Mouse (Mus musculus): ENCODE results near the gene Ncl. TPM values are rescaled to one million over a fixed set of nuclear protein-coding genes. Genes with fewer than 3 reads are reported as not detected.
A peak's percentile ranks its signal among the peaks of the same experiment; 100 is the strongest.

Ncl gene
- total and polyA plus RNA-seq, 3 experiments = 387 to 2,262 (median 1,241) TPM

DNA sequence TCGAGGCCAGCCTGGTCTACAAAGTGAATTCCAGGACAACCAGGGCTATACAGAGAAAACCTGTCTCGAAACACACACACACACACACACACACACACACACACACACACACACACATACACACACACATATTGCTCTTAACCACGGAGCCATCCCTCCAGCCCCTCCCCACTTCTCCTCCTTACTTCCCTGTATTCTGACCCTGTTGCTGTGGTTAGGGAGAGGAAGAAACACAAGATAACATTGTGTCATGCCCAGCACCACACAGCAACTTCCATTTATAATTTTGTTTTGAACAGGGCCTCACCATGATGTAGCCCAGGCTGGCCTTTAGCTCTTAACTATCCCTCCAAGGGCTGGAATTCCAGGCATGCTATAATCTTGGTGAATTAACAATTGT lies 40.1 kb upstream of the Ncl start:
- H3K27me3 ChIP-seq (ENCODE audit: insufficient read depth, low read length) = peaks cover 3% of the 10 kb centered on the region; the same call in 1 of the 2 replicates
- H3K9me3 ChIP-seq (replicated peaks) = no peaks in the 10 kb centered on the region
- no peak overlapping the region for H3K4me3 ChIP-seq (ENCODE audit: low read depth, low read length)
- TF ChIP-seq GATA2 (IDR thresholded peaks at IDR 0.05; ENCODE audit: borderline replicate concordance, low read depth, low read length) (no peak), GATA1 (IDR thresholded peaks at IDR 0.05; ENCODE audit: borderline replicate concordance, low read length) (no peak), TAL1 (conservative IDR thresholded peaks at IDR 0.05; ENCODE audit: low read depth, low read length) (no peak), CTCF (IDR thresholded peaks at IDR 0.05; ENCODE audit: low read depth, low read length) (no peak), POLR2AphosphoS5 (IDR thresholded peaks at IDR 0.05; ENCODE audit: insufficient replicate concordance, low read depth, low read length) (no peak)
- DNase-seq (ENCODE audit: low spot score) (peak; percentile 26), ATAC-seq (ENCODE audit: extremely low read depth, insufficient number of reproducible peaks, low FRiP score, poor library complexity, severe bottlenecking) (no peak)
- no peaks in the 10 kb centered on the region for H3K36me3 ChIP-seq (replicated peaks)
- peaks cover 35% of the 10 kb centered on the region for H3K4me1 ChIP-seq (ENCODE audit: insufficient read depth, low read depth, low read length)

- no peak for ATAC-seq (ENCODE audit: extremely low read depth, insufficient number of reproducible peaks, low FRiP score, poor library complexity, severe bottlenecking)
- no peak for DNase-seq (ENCODE audit: low spot score)
- peaks cover 38% of the 10 kb centered on the region for H3K4me1 ChIP-seq (ENCODE audit: insufficient read depth, low read depth, low read length)
- no peaks in the 10 kb centered on the region for H3K36me3 ChIP-seq (replicated peaks)
- H3K9me3 ChIP-seq (replicated peaks) = no peaks in the 10 kb centered on the region
- no peak overlapping the region for H3K4me3 ChIP-seq (ENCODE audit: low read depth, low read length)
- peaks cover 2% of the 10 kb centered on the region; the same call in 1 of the 2 replicates for H3K27me3 ChIP-seq (ENCODE audit: insufficient read depth, low read length)
- TF ChIP-seq POLR2AphosphoS5 (IDR thresholded peaks at IDR 0.05; ENCODE audit: insufficient replicate concordance, low read depth, low read length) (no peak), GATA2 (IDR thresholded peaks at IDR 0.05; ENCODE audit: borderline replicate concordance, low read depth, low read length) (no peak), TAL1 (conservative IDR thresholded peaks at IDR 0.05; ENCODE audit: low read depth, low read length) (no peak), GATA1 (IDR thresholded peaks at IDR 0.05; ENCODE audit: borderline replicate concordance, low read length) (no peak), CTCF (IDR thresholded peaks at IDR 0.05; ENCODE audit: low read depth, low read length) (no peak)
Observed at GRCm38 (mm10) chr1:86398222-86398621, 39.0 kb upstream of the Ncl start.

GRCm38 (mm10) chr1:86397621-86398020 lies 38.4 kb upstream of the Ncl start:
- ATAC-seq (ENCODE audit: extremely low read depth, insufficient number of reproducible peaks, low FRiP score, poor library complexity, severe bottlenecking) (no peak), DNase-seq (ENCODE audit: low spot score) (no peak)
- H3K9me3 ChIP-seq (replicated peaks) = no peaks in the 10 kb centered on the region
- TF ChIP-seq GATA2 (IDR thresholded peaks at IDR 0.05; ENCODE audit: borderline replicate concordance, low read depth, low read length) = no peak
- no peak overlapping the region for H3K4me3 ChIP-seq (ENCODE audit: low read depth, low read length)
- no peaks in the 10 kb centered on the region for H3K36me3 ChIP-seq (replicated peaks)
- H3K4me1 ChIP-seq (ENCODE audit: insufficient read depth, low read depth, low read length) = peaks cover 38% of the 10 kb centered on the region
- H3K27me3 ChIP-seq (ENCODE audit: insufficient read depth, low read length) = peaks cover under 1% of the 10 kb centered on the region; the same call in 1 of the 2 replicates

- Histone ChIP-seq H3K4me1 (ENCODE audit: insufficient read depth, low read depth, low read length) (peaks cover 41% of the 10 kb centered on the region), H3K36me3 (replicated peaks) (no peaks in the 10 kb centered on the region), H3K4me3 (ENCODE audit: low read depth, low read length) (no peak overlapping the region), H3K27me3 (ENCODE audit: insufficient read depth, low read length) (peaks cover 10% of the 10 kb centered on the region; the same call in 1 of the 2 replicates), H3K9me3 (replicated peaks) (no peaks in the 10 kb centered on the region)
- ATAC-seq (ENCODE audit: extremely low read depth, insufficient number of reproducible peaks, low FRiP score, poor library complexity, severe bottlenecking) (no peak), DNase-seq (ENCODE audit: low spot score) (no peak)
- 0 out of 2 replicates have a peak, but pooled peaks have one; percentile 29 for TF ChIP-seq CTCF (IDR thresholded peaks at IDR 0.05; ENCODE audit: low read depth, low read length)
- TF ChIP-seq TAL1 (conservative IDR thresholded peaks at IDR 0.05; ENCODE audit: low read depth, low read length) = no peak
Observed at GRCm38 (mm10) chr1:86395897-86396296, 36.7 kb upstream of the Ncl start.

DNA sequence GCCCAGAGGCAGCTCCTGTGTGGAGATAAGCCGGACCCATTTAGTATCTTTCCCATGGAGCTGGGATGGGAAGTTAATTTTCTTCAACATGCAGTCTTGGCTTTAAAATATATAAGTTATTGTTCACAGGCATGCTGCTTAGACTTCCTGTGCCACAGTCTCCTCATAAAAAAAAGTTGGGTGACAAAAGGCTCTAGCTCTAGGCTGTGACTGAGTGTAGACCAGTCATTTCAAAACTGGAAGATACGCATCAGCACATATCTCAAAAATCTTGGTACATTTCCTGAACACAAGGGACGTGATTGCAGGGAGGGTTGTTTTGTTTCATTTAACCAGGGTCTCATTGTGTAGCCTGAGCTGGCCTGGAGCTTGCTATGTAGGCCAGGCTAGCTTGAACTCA lies 35.0 kb upstream of the Ncl start:
- Histone ChIP-seq H3K4me3 (ENCODE audit: low read depth, low read length) (no peak overlapping the region), H3K4me1 (ENCODE audit: insufficient read depth, low read depth, low read length) (peaks cover 35% of the 10 kb centered on the region), H3K36me3 (replicated peaks) (no peaks in the 10 kb centered on the region), H3K27me3 (ENCODE audit: insufficient read depth, low read length) (peaks cover 19% of the 10 kb centered on the region; the same call in 1 of the 2 replicates), H3K9me3 (replicated peaks) (no peaks in the 10 kb centered on the region)
- ATAC-seq (ENCODE audit: extremely low read depth, insufficient number of reproducible peaks, low FRiP score, poor library complexity, severe bottlenecking) (no peak), DNase-seq (ENCODE audit: low spot score) (no peak)
- TF ChIP-seq TAL1 (conservative IDR thresholded peaks at IDR 0.05; ENCODE audit: low read depth, low read length) (no peak), GATA1 (IDR thresholded peaks at IDR 0.05; ENCODE audit: borderline replicate concordance, low read length) (no peak), POLR2AphosphoS5 (IDR thresholded peaks at IDR 0.05; ENCODE audit: insufficient replicate concordance, low read depth, low read length) (no peak), GATA2 (IDR thresholded peaks at IDR 0.05; ENCODE audit: borderline replicate concordance, low read depth, low read length) (no peak), CTCF (IDR thresholded peaks at IDR 0.05; ENCODE audit: low read depth, low read length) (no peak)

DNA sequence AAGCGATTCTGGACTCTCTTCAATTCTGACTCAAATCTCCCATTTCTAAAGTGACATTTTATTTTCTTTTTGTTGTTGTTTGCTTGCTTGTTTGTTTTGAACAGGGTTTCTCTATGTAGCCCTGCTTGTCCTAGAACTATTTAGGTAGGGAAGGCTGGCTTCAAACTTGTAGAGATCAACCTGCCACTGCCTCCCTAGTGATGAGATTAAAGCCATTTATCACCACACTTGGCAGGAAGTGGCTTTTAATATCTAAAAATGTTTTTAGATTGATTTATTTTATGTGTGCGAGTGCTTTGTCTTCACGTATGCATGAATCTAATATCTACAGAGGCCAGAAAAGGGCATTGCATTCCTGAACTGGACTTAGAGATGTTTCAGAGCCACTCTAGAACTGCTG lies 34.0 kb upstream of the Ncl start:
- no peaks in the 10 kb centered on the region for H3K9me3 ChIP-seq (replicated peaks)
- DNase-seq (ENCODE audit: low spot score) (no peak), ATAC-seq (ENCODE audit: extremely low read depth, insufficient number of reproducible peaks, low FRiP score, poor library complexity, severe bottlenecking) (no peak)
- H3K36me3 ChIP-seq (replicated peaks) = no peaks in the 10 kb centered on the region
- no peak overlapping the region for H3K4me3 ChIP-seq (ENCODE audit: low read depth, low read length)
- no peak for TF ChIP-seq CTCF (IDR thresholded peaks at IDR 0.05; ENCODE audit: low read depth, low read length)
- no peak for TF ChIP-seq GATA1 (IDR thresholded peaks at IDR 0.05; ENCODE audit: borderline replicate concordance, low read length)
- no peak for TF ChIP-seq GATA2 (IDR thresholded peaks at IDR 0.05; ENCODE audit: borderline replicate concordance, low read depth, low read length)
- no peak for TF ChIP-seq TAL1 (conservative IDR thresholded peaks at IDR 0.05; ENCODE audit: low read depth, low read length)
- TF ChIP-seq POLR2AphosphoS5 (IDR thresholded peaks at IDR 0.05; ENCODE audit: insufficient replicate concordance, low read depth, low read length) = no peak
- peaks cover 29% of the 10 kb centered on the region for H3K4me1 ChIP-seq (ENCODE audit: insufficient read depth, low read depth, low read length)
- peaks cover 24% of the 10 kb centered on the region for H3K27me3 ChIP-seq (ENCODE audit: insufficient read depth, low read length)

GRCm38 (mm10) chr1:86391425-86391824 lies 32.2 kb upstream of the Ncl start:
- Histone ChIP-seq H3K9me3 (replicated peaks) (no peaks in the 10 kb centered on the region), H3K4me3 (ENCODE audit: low read depth, low read length) (no peak overlapping the region), H3K4me1 (ENCODE audit: insufficient read depth, low read depth, low read length) (peaks cover 33% of the 10 kb centered on the region), H3K27me3 (ENCODE audit: insufficient read depth, low read length) (peaks cover 38% of the 10 kb centered on the region), H3K36me3 (replicated peaks) (no peaks in the 10 kb centered on the region)
- no peak for DNase-seq (ENCODE audit: low spot score)
- TF ChIP-seq POLR2AphosphoS5 (IDR thresholded peaks at IDR 0.05; ENCODE audit: insufficient replicate concordance, low read depth, low read length) (no peak), GATA1 (IDR thresholded peaks at IDR 0.05; ENCODE audit: borderline replicate concordance, low read length) (no peak), TAL1 (conservative IDR thresholded peaks at IDR 0.05; ENCODE audit: low read depth, low read length) (no peak), GATA2 (IDR thresholded peaks at IDR 0.05; ENCODE audit: borderline replicate concordance, low read depth, low read length) (no peak), CTCF (IDR thresholded peaks at IDR 0.05; ENCODE audit: low read depth, low read length) (no peak)
- ATAC-seq (ENCODE audit: extremely low read depth, insufficient number of reproducible peaks, low FRiP score, poor library complexity, severe bottlenecking) = no peak

Measured in G1E (cell line).